Mouse (Mus musculus) stomach, embryonic 16.5 days (tissue): Measurements from ENCODE around the gene Gm42906. TPM values are rescaled to one million over a fixed set of nuclear protein-coding genes. Genes with fewer than 3 reads are reported as not detected.

Experiments used
- ATAC-seq: fragments of 200-750 bp; cut with Nextera tagmentation; 2 replicates; pipeline ENCODE4 v1.8.0; 2017; ENCODE audit warnings: moderate number of reproducible peaks, moderate TSS enrichment; ENCODE audit not compliant: insufficient read depth, low FRiP score
- H3K27ac ChIP-seq: fragments of 300-500 bp; sonication (generic); 2 replicates; pipeline ENCODE4 v1.5.1; 2014; ENCODE audit warnings: low read length
- H3K27me3 ChIP-seq: fragments of 300-500 bp; sonication (generic); 2 replicates; pipeline ENCODE4 v1.6.1; 2014; ENCODE audit warnings: low read length, control low read depth, mixed read lengths; ENCODE audit not compliant: control insufficient read depth, insufficient read depth
- H3K36me3 ChIP-seq: fragments of 300-500 bp; sonication (generic); 2 replicates; pipeline ENCODE4 v1.6.1; 2014; ENCODE audit warnings: low read length; ENCODE audit not compliant: control insufficient read depth, insufficient read depth
- H3K4me1 ChIP-seq: fragments of 300-500 bp; sonication (generic); 2 replicates; pipeline ENCODE4 v1.6.1; 2014; ENCODE audit warnings: low read length, control low read depth, mixed read lengths; ENCODE audit not compliant: control insufficient read depth, insufficient read depth
- H3K4me2 ChIP-seq: fragments of 300-500 bp; sonication (generic); 2 replicates; pipeline ENCODE4 v1.6.1; 2014; ENCODE audit warnings: low read depth, low read length, mixed read lengths
- H3K4me3 ChIP-seq: fragments of 300-500 bp; sonication (generic); replicated peaks from 2 replicates; pipeline ENCODE4 v1.5.1; 2014; ENCODE audit warnings: mild to moderate bottlenecking, low read length
- H3K9ac ChIP-seq: fragments of 300-500 bp; sonication (generic); 2 replicates; pipeline ENCODE4 v1.6.1; 2014; ENCODE audit warnings: low read length
- H3K9me3 ChIP-seq: fragments of 300-500 bp; sonication (generic); replicated peaks from 2 replicates; pipeline ENCODE4 v1.6.1; 2016; ENCODE audit warnings: low read length, control low read depth; ENCODE audit not compliant: control insufficient read depth
- WGBS: fragments of 180-500 bp; shearing (Covaris S2); extraction: QIAGEN DNeasy Blood & Tissue Kit; methylation state at CpG from one replicate; pipeline ENCODE4 v1.1.7; 2014; 5-methylcytosine and 5-hydroxymethylcytosine counted together
- polyA plus RNA-seq: library from polyadenylated mRNA; unstranded; fragments of >200 nt; fragmentation: Nextera tagmentation; extraction: Ambion mirVana; gene quantifications from 2 replicates; pipeline ENCODE4 v1.2.1, GENCODE M21; 2015

Gm42906 gene
- polyA plus RNA-seq, 1 experiment from 2014 or later = not detected

DNA sequence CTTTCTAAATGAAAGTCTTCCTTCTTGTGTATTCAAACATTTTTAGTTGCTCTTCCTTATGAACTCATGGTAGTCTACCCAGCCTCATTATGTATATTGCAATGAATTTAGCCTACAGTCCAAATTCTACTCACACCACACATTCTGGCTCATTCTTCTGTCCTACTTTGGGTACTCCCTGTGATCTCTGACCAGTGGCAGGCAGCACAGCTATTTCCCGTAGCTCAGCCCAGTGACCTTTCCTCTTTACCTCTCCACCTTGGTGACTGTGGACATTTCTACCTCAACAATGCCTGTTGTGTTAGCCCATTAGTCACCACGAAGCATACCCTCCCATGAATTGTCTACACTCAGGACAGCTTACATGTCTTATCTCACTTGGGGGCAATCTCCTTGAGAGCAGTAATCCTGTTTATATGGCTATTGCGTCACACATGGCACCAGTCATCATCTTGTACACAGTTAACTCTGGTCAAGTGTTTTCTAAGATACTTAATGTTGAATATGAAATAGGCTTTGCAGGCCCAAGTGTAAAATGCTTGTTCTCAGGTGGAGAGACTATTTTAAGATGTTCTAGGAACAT lies 257.7 kb downstream of the Gm42906 start:
- WGBS = 73% methylated on average over 3 of the region's 3 CpGs
- Histone ChIP-seq H3K9ac (no peak overlapping the region), H3K36me3 (no peaks in the 10 kb centered on the region), H3K9me3 (no peaks in the 10 kb centered on the region), H3K27me3 (no peaks in the 10 kb centered on the region), H3K4me1 (peaks cover 37% of the 10 kb centered on the region), H3K27ac (no peak overlapping the region), H3K4me2 (no peak overlapping the region), H3K4me3 (no peak overlapping the region)
- no peak for ATAC-seq

DNA sequence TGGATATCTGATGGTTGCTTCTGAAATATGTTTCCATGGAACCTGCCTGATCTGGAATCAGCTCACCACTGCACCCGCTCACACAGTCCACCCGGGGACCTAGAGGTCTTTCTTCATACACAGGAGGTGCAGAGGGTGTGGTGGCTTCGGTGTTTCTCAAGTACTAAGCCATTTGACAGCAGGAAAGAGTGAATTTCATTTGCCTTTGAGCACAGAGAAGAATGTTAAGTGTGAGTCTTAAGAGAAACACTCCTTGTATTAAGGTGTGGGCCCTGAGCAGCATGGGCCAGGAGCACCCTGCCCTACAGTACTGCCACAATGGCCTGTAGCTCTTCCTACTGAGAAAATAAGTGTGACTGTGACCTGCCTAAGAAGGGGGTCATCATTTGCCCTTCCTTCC lies 259.8 kb downstream of the Gm42906 start:
- Histone ChIP-seq H3K9me3 (no peaks in the 10 kb centered on the region), H3K9ac (no peak overlapping the region), H3K27ac (no peak overlapping the region), H3K27me3 (no peaks in the 10 kb centered on the region), H3K4me3 (no peak overlapping the region), H3K36me3 (no peaks in the 10 kb centered on the region), H3K4me2 (no peak overlapping the region), H3K4me1 (peaks cover 25% of the 10 kb centered on the region)
- no peak for ATAC-seq
- WGBS = 68% methylated on average over 3 of the region's 3 CpGs

DNA sequence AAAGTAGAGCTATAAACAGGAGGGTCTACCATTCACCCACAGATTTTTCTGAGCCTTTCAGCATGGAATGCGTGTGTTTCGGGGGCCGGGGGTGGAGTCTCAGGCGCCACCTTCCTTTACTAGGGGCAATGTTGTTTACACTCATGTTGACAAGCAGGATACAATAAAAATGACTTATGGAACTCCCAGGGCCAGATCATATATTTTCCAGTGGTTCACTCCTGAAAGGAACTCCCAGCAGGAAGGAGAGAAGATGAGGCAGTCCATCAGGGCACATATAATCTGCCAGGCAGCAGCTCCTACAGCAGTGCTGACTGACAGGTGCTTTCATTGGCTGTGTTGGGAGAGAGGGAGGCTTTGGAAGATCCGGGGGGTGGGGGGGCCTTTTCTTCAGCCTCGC lies 260.3 kb downstream of the Gm42906 start:
- H3K27ac ChIP-seq = no peak overlapping the region
- no peaks in the 10 kb centered on the region for H3K36me3 ChIP-seq
- no peaks in the 10 kb centered on the region for H3K9me3 ChIP-seq
- H3K4me1 ChIP-seq = peaks cover 25% of the 10 kb centered on the region
- H3K9ac ChIP-seq = no peak overlapping the region
- no peak overlapping the region for H3K4me2 ChIP-seq
- WGBS = 60% methylated on average over 6 of the region's 6 CpGs
- no peak overlapping the region for H3K4me3 ChIP-seq
- no peaks in the 10 kb centered on the region for H3K27me3 ChIP-seq
- ATAC-seq = no peak

DNA sequence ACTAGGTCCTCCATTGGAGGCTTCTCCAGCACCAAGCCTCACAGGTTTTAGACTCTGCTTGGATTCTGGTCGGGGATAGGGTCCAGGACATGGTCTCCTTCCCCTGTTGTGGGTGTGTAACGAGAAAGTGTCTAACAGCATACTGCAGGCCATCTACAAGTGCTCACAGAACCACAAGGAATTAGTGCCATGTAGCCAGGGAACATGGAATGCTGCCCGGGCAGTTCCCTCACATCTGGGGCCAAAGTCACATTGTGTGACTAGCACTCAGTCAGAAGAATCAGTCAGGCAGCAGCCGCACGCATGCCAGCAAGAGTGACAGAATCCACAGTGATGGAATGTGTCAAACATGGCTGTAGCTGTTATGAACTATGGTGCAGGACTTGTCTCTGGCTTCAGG lies 261.7 kb downstream of the Gm42906 start:
- H3K9me3 ChIP-seq = no peaks in the 10 kb centered on the region
- H3K27me3 ChIP-seq = no peaks in the 10 kb centered on the region
- H3K4me2 ChIP-seq = no peak overlapping the region
- H3K4me3 ChIP-seq = no peak overlapping the region
- peaks cover 25% of the 10 kb centered on the region for H3K4me1 ChIP-seq
- H3K27ac ChIP-seq = no peak overlapping the region
- 59% methylated on average over 5 of the region's 5 CpGs for WGBS
- no peak overlapping the region for H3K9ac ChIP-seq
- no peaks in the 10 kb centered on the region for H3K36me3 ChIP-seq
- peak; percentile 40; the same call in 1 of the 2 replicates for ATAC-seq

DNA sequence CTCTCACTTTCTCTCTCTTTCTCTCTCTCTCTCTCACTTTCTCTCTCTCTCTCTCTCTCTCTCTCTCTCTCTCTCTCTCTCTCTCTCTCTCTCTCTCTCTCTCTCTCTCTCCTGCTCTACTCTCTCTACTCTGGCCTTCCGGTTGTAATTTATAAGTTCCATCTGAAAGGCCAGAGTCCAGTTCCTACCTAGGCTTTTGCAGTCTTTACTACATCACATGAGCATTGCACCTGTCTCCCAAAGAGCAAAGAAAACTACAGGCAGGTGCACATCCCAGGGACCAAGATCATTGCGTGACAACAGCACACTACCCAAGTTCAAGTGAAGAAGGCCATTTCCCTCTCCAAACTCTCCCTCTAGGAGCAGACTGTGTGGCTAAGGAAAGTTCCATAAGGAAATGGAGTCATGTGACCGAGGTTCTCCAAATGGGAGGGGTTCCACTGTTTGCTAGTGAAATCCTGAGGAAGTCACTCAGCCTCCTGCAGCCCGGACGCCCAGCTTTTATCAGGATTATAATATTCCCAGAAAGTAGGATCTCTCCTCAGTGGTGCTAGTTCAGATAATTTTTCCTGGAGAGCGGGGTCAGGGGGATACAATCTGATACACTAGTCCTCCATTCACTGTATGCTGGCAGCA lies 262.5 kb downstream of the Gm42906 start:
- Histone ChIP-seq H3K4me2 (no peak overlapping the region), H3K9me3 (no peaks in the 10 kb centered on the region), H3K9ac (no peak overlapping the region), H3K36me3 (no peaks in the 10 kb centered on the region), H3K4me3 (no peak overlapping the region), H3K4me1 (peaks cover 25% of the 10 kb centered on the region), H3K27ac (no peak overlapping the region), H3K27me3 (no peaks in the 10 kb centered on the region)
- ATAC-seq = no peak
- WGBS = 80% methylated on average over 6 of the region's 6 CpGs

DNA sequence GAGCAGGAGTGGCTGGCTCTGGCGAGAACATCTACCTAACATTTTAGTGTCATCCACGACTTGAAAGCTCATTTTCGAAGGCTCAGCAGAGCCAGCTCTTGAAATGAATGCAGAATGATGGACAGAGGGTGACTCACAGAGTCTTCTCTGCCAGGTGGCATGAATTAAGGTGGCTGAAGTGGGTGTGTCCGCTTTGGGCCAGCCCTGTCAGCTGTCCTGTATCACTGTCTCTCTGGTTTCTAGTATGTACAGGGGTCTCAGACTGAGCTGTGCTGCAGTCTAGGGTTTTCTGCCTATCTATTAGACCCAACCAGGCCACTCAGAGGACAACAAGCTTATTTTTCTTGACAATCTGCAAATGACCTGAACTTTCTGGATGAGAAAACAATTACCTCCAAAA lies 263.1 kb downstream of the Gm42906 start:
- Histone ChIP-seq H3K9ac (no peak overlapping the region), H3K4me2 (no peak overlapping the region), H3K36me3 (no peaks in the 10 kb centered on the region), H3K9me3 (no peaks in the 10 kb centered on the region), H3K27ac (0 out of 2 replicates have a peak overlapping the region, but pooled peaks have one; percentile 7), H3K4me3 (no peak overlapping the region), H3K4me1 (peaks cover 25% of the 10 kb centered on the region), H3K27me3 (no peaks in the 10 kb centered on the region)
- 58% methylated on average over 4 of the region's 4 CpGs for WGBS
- ATAC-seq = 0 out of 2 replicates have a peak, but pooled peaks have one; percentile 21

DNA sequence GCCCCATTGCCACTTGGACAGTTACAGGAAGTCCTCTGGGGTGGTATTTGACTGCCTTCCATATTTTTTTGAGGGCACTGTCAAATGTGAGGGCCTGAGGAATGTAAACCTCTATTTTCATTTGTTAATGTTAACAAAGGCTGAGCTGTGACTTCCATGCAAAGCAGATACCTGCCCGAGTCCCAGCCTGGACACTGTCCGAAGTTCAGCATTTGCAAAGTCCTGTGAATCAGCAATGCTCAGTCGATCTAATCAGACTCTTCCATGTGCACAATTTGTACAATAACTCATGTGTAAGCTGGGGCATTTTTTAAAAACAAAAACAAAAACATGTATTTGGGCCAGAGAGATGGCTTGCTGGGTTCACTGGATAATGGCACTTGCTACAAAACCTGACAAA lies 265.3 kb downstream of the Gm42906 start:
- Histone ChIP-seq H3K4me2 (no peak overlapping the region), H3K9me3 (no peaks in the 10 kb centered on the region), H3K36me3 (no peaks in the 10 kb centered on the region), H3K27ac (no peak overlapping the region), H3K9ac (no peak overlapping the region), H3K4me1 (peaks cover 16% of the 10 kb centered on the region), H3K4me3 (no peak overlapping the region), H3K27me3 (no peaks in the 10 kb centered on the region)
- 84% methylated on average over 3 of the region's 3 CpGs for WGBS
- no peak for ATAC-seq

DNA sequence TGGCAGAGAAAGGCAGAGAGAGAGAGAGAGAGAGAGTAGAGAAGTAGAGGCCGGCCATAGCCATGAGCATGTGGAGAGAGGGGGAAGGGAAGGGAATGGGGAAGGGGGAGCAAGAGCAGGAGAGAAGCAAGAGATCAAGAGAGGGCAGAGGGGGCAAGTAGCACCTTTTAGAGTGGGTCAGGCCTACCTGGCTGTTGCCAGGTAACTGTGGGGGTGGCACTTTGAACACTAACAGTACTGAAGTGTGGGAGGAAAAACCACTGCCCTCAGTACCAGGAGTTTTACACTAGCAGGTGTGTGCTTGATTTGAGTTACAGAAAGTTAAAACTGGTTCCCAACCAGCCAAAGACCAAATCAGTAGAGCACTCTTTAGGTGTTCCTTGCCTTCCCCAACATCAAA lies 272.7 kb downstream of the Gm42906 start:
- H3K4me1 ChIP-seq = peaks cover 16% of the 10 kb centered on the region
- no peak for ATAC-seq
- no peak overlapping the region for H3K9ac ChIP-seq
- H3K27ac ChIP-seq = no peak overlapping the region
- H3K36me3 ChIP-seq = no peaks in the 10 kb centered on the region
- 47% methylated on average over 1 of the region's 1 CpGs for WGBS
- no peak overlapping the region for H3K4me2 ChIP-seq
- no peaks in the 10 kb centered on the region for H3K27me3 ChIP-seq
- no peaks in the 10 kb centered on the region for H3K9me3 ChIP-seq
- H3K4me3 ChIP-seq = no peak overlapping the region

DNA sequence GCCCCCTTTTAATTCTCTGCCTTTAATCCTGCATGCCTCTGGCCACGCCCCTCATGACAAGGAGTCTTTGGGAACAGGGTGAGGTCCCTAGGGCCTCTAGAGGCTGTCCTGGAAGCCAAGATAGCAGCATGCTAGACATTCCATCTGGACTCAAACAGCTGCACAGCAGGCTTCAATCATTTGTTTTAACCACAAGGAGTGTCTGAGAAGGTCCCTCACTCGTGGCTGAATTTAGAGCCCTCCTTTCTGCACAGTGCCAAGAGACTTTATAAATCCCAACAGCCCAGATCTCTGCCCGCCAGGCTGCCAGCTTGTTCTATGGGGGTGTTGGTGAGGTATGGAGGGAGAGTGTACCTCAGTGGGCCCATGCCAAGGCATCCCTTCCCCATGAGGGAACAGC lies 273.2 kb downstream of the Gm42906 start:
- H3K4me3 ChIP-seq = no peak overlapping the region
- H3K36me3 ChIP-seq = no peaks in the 10 kb centered on the region
- peak; percentile 73 for ATAC-seq
- H3K9ac ChIP-seq = no peak overlapping the region
- no peak overlapping the region for H3K4me2 ChIP-seq
- no peaks in the 10 kb centered on the region for H3K9me3 ChIP-seq
- no peak overlapping the region; the same call in 1 of the 2 replicates for H3K27ac ChIP-seq
- peaks cover 16% of the 10 kb centered on the region for H3K4me1 ChIP-seq
- WGBS = 31% methylated on average over 3 of the region's 3 CpGs
- H3K27me3 ChIP-seq = no peaks in the 10 kb centered on the region
